Mouse (Mus musculus) v-Abl transformed pro-B cells (cell line): ENCODE measurements around the gene Vmn1r85.

Experiments used
- in situ Hi-C, 2 experiments: fragments of 400-800 bp; cut with MboI; formaldehyde crosslinking; loops; one replicate each; pipeline ENCODE4 v1.15.1; 2025; ENCODE audit not compliant: unreplicated experiment in 2 of 2

The Vmn1r85 gene

GRCm38 (mm10) chr7:13041256-13041655, 53.7 kb downstream of the Vmn1r85 start:
- in situ Hi-C loops = loop anchor here (5.0 to 10.0 kb wide), 3 partner anchors 34 to 129 kb away; no protein-coding TSS in a partner anchor

- in situ Hi-C loops = no loop called here
These were observed 55.8 kb downstream of the Vmn1r85 start for GRCm38 (mm10) chr7:13039181-13039580.

GRCm38 (mm10) chr7:13038621-13039169, 56.3 kb downstream of the Vmn1r85 start:
- in situ Hi-C loops = no loop called here

- in situ Hi-C loops = no loop called here
These were observed 56.9 kb downstream of the Vmn1r85 start, which contains the start of gene Ube2m for GRCm38 (mm10) chr7:13037901-13038555. Ube2m (minus strand) TSS chr7:13038275.

- in situ Hi-C loops = no loop called here
These were observed 57.6 kb downstream of the Vmn1r85 start for GRCm38 (mm10) chr7:13037366-13037765.

- in situ Hi-C loops = no loop called here
These were observed 58.2 kb downstream of the Vmn1r85 start for GRCm38 (mm10) chr7:13036806-13037205.

- in situ Hi-C loops = no loop called here
These were observed 59.6 kb downstream of the Vmn1r85 start for GRCm38 (mm10) chr7:13035211-13035855.

- in situ Hi-C loops = no loop called here
These were observed 60.6 kb downstream of the Vmn1r85 start, which contains the start of gene Chmp2a for GRCm38 (mm10) chr7:13034148-13034977. Chmp2a (minus strand) TSS chr7:13034807.

GRCm38 (mm10) chr7:13033451-13034147, 61.4 kb downstream of the Vmn1r85 start:
- in situ Hi-C loops = no loop called here
